Mouse (Mus musculus): ENCODE results near the gene Rapgef2. TPM values are rescaled to one million over a fixed set of nuclear protein-coding genes. Genes with fewer than 3 reads are reported as not detected.
A peak's percentile ranks its signal among the peaks of the same experiment; 100 is the strongest.

The Rapgef2 gene
- 10 to 100 TPM; 22.9 to 23.0 TPM for total RNA-seq (2021)
- long read RNA-seq, experiment 1, partial matches to known transcripts: 3 of 6 reads
- long read RNA-seq, experiment 1, other reads (novel, unspliced or antisense): 3 of 6 reads
- long read RNA-seq, experiment 2, partial matches to known transcripts: 1 of 3 reads
- long read RNA-seq, experiment 2, other reads (novel, unspliced or antisense): 2 of 3 reads

GRCm38 (mm10) chr3:79286376-79287107 lies at the start of gene Rapgef2:
TSS of gene Rapgef2 (minus strand) at chr3:79286517.
- DNase-seq: peak; percentile 86 to 89

GRCm38 (mm10) chr3:79333643-79334200 lies 47.4 kb upstream of the Rapgef2 start:
- DNase-seq: no peak

GRCm38 (mm10) chr3:79333051-79333450 lies 46.7 kb upstream of the Rapgef2 start:
- DNase-seq: peak; percentile 37 to 41

GRCm38 (mm10) chr3:79329691-79330315 lies 43.5 kb upstream of the Rapgef2 start:
- DNase-seq: no peak

GRCm38 (mm10) chr3:79324697-79325526 lies 38.6 kb upstream of the Rapgef2 start:
- DNase-seq: no peak

GRCm38 (mm10) chr3:79314006-79314698 lies 27.8 kb upstream of the Rapgef2 start:
- peak in 1 of 2 experiments; percentile 11 for DNase-seq

DNA sequence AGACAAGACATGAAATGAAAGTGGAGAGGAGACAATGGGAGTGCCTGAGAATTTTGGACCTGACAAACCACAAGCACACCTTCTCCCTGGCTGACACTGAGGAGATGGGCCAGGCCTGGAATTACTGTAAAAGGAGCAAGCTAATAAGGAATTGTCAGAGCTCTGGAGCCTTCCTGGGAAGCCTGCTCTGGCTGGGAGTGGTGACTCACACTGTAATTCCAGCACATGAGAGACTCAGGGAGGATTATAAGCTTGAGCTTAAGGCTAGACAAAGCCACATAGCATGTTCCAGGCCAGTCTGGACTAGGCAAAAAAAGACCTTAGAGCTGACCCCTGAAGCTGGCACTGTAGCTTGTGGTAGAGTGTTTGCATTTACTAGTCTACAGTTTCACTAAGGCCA lies 25.6 kb upstream of the Rapgef2 start:
- no peak for DNase-seq

- DNase-seq: no peak
These were observed 23.9 kb upstream of the Rapgef2 start for GRCm38 (mm10) chr3:79310184-79310583.

- DNase-seq: no peak
These were observed 22.3 kb upstream of the Rapgef2 start for GRCm38 (mm10) chr3:79308605-79309004.

DNA sequence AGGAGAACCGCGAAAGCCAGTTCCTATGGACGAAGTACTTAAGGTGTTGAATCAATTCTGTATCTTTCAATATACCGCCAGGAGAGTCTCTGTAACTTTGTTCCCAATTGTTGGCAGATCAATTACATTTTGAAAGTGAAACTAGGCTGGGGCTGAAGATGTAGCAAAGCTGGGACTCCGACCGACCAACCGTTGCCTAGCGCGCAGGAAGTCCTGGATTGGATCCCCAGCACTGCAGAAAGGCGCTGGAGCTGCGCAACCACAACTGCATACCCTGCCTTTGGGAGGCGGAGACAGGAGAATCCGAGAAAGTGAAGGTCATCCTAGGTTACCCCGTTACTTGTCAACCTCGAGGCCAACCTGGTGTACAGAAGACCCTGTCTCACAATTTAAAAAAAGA lies 13.1 kb upstream of the Rapgef2 start:
- no peak for DNase-seq

DNA sequence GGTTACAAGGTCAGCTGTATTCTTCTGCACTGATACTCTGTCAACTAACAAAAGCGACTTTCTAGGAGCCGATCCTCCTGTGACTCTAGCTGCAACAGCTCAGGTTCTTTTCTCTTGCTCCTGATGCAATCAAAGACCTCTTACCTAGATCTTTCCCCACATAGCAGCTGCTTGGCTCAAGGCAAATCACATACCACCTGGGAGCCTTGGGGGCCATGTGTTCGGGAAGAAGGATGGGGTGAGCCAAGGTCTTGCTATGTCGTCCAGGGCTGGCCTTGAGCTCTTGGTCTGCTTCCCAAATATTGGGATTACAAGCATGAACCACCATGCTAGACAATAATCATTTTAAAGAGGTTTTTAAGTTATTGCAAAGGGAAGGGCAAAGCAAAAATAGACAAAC lies 11.0 kb upstream of the Rapgef2 start:
- DNase-seq: peak; percentile 5 to 27

GRCm38 (mm10) chr3:79296586-79296985 lies 10.3 kb upstream of the Rapgef2 start:
- no peak for DNase-seq

DNA sequence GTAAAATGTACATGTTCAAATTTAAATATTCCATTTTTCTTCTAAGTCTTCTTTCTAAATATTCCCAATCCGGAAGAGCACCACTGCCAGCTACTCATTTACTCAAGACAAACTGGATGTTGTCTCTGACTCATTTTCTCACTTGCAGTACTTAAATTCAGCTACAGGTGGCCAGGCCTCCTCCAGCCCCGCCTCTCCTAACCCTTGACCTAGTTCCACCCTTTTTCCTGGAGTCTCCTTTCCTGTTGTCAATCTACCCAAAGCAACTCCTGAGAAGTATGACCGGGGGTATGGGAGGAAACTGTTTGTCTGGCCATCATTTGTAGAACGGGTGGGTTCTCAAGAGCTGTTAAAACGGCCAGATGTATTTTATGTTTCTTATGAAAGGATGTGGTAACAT lies 9.7 kb upstream of the Rapgef2 start:
- DNase-seq: no peak

DNA sequence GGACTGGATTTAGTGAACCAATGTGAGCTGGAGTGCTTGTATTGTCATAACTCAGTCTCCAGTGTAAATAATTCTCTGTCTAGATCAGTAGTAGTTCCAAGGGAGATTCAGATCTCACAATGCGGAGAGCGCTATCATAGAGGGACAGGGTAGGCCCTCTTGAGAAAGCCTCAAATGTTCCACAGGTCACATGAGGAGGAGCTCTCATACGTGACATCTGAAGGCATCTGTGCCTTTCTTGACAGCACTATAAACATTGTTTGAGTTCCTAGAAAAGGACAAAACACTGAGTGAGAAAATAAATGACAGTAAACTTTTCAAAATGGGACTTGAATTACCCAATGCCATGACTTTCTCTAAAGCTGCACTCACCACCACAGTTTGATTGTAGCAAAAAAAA lies 8.4 kb upstream of the Rapgef2 start:
- DNase-seq: no peak

- no peak for DNase-seq
These were observed 6.7 kb upstream of the Rapgef2 start for GRCm38 (mm10) chr3:79293023-79293422.

DNA sequence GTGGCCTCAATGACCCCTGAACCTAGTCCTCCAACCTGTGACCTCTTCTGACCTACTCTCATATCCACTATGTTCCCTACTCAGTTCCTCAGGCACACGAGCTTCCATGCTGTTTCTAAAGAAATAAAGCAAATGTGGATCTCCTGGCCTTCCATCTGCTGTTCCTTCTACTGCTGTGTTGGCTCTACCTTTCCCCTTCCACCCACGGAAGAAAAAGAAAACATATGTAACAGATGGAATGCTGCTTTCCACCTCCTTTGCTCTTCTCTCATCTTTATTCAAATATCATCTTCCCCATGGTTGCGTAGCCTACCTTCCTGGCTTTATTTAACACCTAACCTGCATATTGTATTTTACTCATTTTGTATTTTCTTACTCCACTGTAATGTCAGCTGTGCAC lies 2.7 kb upstream of the Rapgef2 start:
- no peak for DNase-seq

DNA sequence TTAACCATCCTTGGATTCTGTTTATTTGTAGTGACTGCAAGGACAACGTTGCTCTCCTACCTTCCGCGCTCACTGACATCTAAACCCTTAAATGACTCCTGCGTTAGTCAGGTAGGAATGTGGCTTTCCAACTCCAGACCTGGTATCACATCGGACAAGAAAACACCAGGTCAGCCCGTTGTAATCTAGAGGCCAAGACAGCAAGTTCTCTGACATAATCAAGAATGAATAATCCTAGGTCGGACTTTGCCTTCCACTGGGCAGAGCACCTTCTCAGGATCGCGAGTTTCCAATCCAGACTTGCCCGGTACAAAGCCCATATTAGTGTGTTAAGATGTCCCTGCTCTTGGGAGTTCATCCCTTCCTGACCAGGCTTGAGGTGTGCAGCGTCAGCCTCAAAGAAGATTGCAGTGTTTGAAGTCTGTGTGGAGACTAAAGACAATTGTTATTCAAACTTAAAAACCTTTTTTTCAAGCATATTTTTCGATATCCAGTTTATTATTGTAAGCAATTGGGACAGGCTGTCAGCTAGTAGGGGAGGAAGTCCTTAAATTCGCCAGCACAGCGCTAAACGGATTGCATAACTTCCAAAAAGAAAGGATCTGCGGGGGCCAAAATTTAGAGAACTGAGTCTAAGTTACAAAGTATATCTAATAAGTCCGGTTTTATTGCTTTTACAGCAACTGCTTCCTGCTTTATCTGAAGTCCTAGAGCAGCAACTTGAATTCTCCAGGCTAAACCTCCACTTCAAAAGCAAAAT lies 1.6 kb upstream of the Rapgef2 start:
- DNase-seq: no peak

DNA sequence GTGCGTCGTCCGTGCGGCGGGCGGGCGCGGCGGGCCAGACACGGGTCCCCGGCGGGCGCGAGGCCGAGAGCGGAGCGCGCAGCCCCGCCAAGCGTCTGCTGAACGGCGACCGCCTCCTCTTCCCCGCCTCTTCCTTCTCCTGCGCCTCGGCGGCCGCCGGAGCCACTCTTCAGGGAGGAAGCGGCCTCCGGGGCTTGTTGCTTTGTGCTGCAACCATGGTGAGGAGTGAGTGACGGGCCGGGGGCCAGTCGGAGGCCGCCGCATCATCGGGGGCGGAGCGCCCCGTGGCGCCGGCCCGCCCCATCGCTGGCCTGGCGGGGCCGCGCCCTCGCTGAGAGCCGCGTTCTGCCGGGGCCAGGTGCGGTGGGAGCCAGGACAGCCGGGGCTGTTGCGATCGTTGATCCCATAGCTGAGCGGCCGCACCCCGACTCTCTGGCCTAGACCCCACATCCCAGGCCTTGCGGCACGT lies 825 bp upstream of the Rapgef2 start:
- peak; percentile 96 for DNase-seq

- DNase-seq: peak in 1 of 2 experiments; percentile 41
These were observed 314 bp downstream of the Rapgef2 start for GRCm38 (mm10) chr3:79286031-79286375.

DNA sequence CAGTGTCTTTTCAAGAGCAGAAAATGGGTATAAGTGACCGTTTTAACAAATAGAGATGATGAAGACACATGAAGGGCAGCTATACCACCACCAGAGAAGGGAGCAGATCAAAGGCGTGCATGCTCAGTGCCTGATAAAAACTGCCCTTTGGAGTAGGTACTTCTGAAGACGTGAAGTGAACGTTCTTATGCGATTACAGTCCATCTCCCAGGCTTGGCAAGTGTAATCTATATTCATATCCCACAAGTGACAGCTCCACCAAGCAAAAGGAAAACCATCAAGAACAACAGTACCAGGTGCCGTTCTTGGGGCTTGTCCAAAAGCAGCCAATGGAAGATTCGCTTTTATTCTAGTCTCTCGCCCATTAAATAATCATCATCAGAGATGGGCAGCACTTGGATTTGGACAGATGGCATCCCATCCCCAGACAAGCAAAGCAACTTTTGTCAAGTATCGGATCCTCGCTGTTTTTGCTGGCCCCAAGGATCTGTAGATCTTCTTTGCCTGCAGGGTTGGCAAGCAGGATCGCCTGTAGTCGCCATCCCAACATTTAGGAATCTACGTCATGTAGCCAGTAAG lies 1.1 kb downstream of the Rapgef2 start:
- no peak for DNase-seq
